Mouse (Mus musculus): ENCODE measurements around the gene Sap30l.

DNA sequence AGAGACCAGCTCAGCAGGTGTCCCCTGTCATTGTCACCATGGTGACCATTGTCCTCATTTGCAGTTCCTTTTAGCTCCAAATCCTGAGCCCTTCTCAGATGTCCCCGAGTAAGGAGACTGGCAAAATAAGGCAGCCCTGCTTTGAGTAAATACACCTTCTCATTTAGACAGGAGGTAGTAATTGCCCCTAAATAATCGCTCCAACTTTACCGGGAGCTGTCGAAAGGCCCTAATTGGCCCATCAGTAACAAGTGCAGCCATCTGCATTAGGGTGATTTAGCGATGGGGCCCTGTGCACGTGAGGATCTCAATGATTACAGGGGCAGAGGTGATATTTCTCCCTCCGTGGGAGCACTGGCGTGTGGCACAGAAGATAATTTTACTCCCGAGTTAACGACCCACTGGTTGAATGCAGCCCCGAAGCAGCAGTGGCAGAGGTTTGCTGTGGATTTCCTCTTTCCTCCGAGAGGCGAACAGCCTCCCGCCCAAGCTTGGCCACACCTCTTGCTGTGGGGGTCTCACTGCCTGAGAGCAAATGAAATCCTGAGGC is 40.9 kb upstream of the Sap30l start:
- no peak for TF ChIP-seq ZKSCAN1 (IDR thresholded peaks at IDR 0.05; ENCODE audit: borderline replicate concordance, low read depth, low read length)
- TF ChIP-seq POLR2AphosphoS2 (IDR thresholded peaks at IDR 0.05; ENCODE audit: low read depth, low read length): no peak
- TF ChIP-seq BHLHE40 (IDR thresholded peaks at IDR 0.05; ENCODE audit: low read depth, low read length): no peak
- TF ChIP-seq POLR2A (IDR thresholded peaks at IDR 0.05; ENCODE audit: low read depth, low read length): no peak
- no peak for TF ChIP-seq E2F4 (IDR thresholded peaks at IDR 0.05; ENCODE audit: insufficient replicate concordance, low read depth, low read length)
- no peak for TF ChIP-seq EP300 (IDR thresholded peaks at IDR 0.05; ENCODE audit: low read length)
- TF ChIP-seq CTCF (conservative IDR thresholded peaks at IDR 0.05 in 1 of 2, IDR thresholded peaks at IDR 0.05 in 1 of 2; ENCODE audit: low read depth in 2 of 2, low read length in 2 of 2): no peak
- no peak for TF ChIP-seq CHD1 (IDR thresholded peaks at IDR 0.05; ENCODE audit: low read depth, low read length)
- TF ChIP-seq USF2 (conservative IDR thresholded peaks at IDR 0.05; ENCODE audit: low read depth, low read length): no peak
- no peak for TF ChIP-seq MAFK (IDR thresholded peaks at IDR 0.05; ENCODE audit: insufficient replicate concordance, low read length)
- TF ChIP-seq HCFC1 (IDR thresholded peaks at IDR 0.05; ENCODE audit: low read depth, low read length): no peak
- no peak for TF ChIP-seq CHD2 (IDR thresholded peaks at IDR 0.05; ENCODE audit: low read length)
- TF ChIP-seq IRF4 (IDR thresholded peaks at IDR 0.05; ENCODE audit: low read depth, low read length): no peak

Data from CH12.LX (cell line).